Mouse (Mus musculus): ENCODE measurements around the gene Ndufab1. TPM values are rescaled to one million over a fixed set of nuclear protein-coding genes. Genes with fewer than 3 reads are reported as not detected.

Ndufab1 gene
- polyA plus RNA-seq, 1 experiment, result 96.8 TPM

DNA sequence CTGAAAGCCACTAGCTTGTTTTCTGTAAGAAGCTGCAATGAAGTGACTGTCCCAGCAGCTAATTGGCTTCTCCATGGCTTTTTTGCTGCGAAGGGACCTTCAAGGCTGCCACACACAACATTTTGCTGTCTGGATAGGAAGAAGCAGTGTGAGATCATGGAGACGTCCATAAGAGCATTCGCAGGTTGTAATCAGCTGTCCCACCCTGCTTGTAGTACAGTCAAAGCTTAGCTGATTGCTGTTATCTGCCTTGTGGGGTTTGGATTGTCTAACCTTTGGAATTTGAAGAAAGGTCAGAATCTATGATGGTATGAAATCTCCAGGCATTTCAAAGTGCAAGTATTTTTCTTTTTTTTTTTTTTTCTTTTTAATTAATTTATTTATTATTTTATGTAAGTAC lies 27.3 kb downstream of the Ndufab1 start:
- H3K27ac ChIP-seq (ENCODE audit: insufficient read depth, low read depth, low read length), result no peak overlapping the region
- H3K4me1 ChIP-seq (ENCODE audit: control insufficient read depth, insufficient read depth, low read length), result peaks cover 20% of the 10 kb centered on the region
- no peak overlapping the region for H3K4me3 ChIP-seq (ENCODE audit: insufficient read depth, low read length)
- TF ChIP-seq POLR2A (IDR thresholded peaks at IDR 0.05; ENCODE audit: borderline replicate concordance, low read depth, low read length) (no peak), CTCF (IDR thresholded peaks at IDR 0.05; ENCODE audit: low read depth, low read length) (no peak)

- peak overlapping the region; percentile 80 for H3K27ac ChIP-seq (ENCODE audit: insufficient read depth, low read depth, low read length)
- H3K4me3 ChIP-seq (ENCODE audit: insufficient read depth, low read length), result peak overlapping the region; percentile 99
- TF ChIP-seq POLR2A (IDR thresholded peaks at IDR 0.05; ENCODE audit: borderline replicate concordance, low read depth, low read length) (no peak), CTCF (IDR thresholded peaks at IDR 0.05; ENCODE audit: low read depth, low read length) (no peak)
- peaks cover 40% of the 10 kb centered on the region for H3K4me1 ChIP-seq (ENCODE audit: control insufficient read depth, insufficient read depth, low read length)
These were observed 33.9 kb downstream of the Ndufab1 start for GRCm38 (mm10) chr7:122067517-122068381.

- H3K4me1 ChIP-seq (ENCODE audit: control insufficient read depth, insufficient read depth, low read length), result peaks cover 40% of the 10 kb centered on the region
- H3K27ac ChIP-seq (ENCODE audit: insufficient read depth, low read depth, low read length), result peak within 1 kb of the TSS; percentile 80
- peak within 1 kb of the TSS; percentile 99 for H3K4me3 ChIP-seq (ENCODE audit: insufficient read depth, low read length)
- TF ChIP-seq CTCF (IDR thresholded peaks at IDR 0.05; ENCODE audit: low read depth, low read length) (no peak), POLR2A (IDR thresholded peaks at IDR 0.05; ENCODE audit: borderline replicate concordance, low read depth, low read length) (no peak)
These were observed 34.7 kb downstream of the Ndufab1 start, which contains the start of the genes Ubfd1 and Ears2 for GRCm38 (mm10) chr7:122066945-122067516. Gene Ubfd1, plus strand, starts transcription at chr7:122067175. Gene Ears2, minus strand, starts transcription at chr7:122067263.

DNA sequence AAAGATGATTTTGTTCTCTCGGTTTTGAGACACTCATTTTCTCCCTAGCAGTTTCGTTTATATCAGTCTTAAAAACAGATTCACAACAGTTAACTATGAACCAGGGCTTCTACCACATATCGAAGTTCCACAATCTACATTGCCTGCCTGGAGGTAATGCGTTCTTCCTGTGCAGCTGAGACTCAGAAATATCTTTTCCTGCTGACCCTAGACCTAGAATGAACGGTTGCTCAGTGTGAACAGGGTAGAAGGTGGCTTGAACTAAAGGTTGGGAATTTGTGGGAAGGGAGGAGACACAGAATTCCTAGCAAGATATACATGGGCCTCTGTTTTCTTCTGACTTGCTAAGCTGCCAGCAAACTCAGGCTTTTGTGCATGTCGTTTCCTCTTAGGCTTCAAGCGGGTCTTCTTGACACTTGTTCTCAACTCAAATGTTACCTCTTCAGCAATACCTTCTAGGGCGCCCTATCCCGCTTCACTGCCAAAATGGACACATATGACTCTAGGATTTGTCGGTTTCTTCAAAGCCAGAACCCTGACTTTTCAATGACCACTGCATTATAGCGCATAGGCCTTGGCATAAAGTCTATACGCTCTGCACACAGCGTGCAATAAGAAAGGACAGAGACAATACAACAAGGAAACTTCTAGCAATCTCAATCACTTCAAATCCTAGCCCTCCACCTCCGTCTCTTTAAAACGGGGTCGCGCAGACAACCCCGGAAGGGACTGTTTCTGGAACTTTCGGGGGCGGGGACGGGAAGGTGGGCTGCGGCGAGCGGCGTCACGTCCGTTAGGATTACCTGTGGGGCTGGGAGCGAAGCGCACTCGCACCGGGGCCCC lies 35.4 kb downstream of the Ndufab1 start:
- Histone ChIP-seq H3K4me1 (ENCODE audit: control insufficient read depth, insufficient read depth, low read length) (peaks cover 36% of the 10 kb centered on the region), H3K4me3 (ENCODE audit: insufficient read depth, low read length) (peak overlapping the region; percentile 99), H3K27ac (ENCODE audit: insufficient read depth, low read depth, low read length) (peak overlapping the region; percentile 80)
- TF ChIP-seq POLR2A (IDR thresholded peaks at IDR 0.05; ENCODE audit: borderline replicate concordance, low read depth, low read length) (no peak), CTCF (IDR thresholded peaks at IDR 0.05; ENCODE audit: low read depth, low read length) (no peak)

- peak overlapping the region; percentile 11 for H3K27ac ChIP-seq (ENCODE audit: insufficient read depth, low read depth, low read length)
- peaks cover 31% of the 10 kb centered on the region for H3K4me1 ChIP-seq (ENCODE audit: control insufficient read depth, insufficient read depth, low read length)
- no peak for TF ChIP-seq POLR2A (IDR thresholded peaks at IDR 0.05; ENCODE audit: borderline replicate concordance, low read depth, low read length)
- TF ChIP-seq CTCF (IDR thresholded peaks at IDR 0.05; ENCODE audit: low read depth, low read length), result no peak
- peak overlapping the region; percentile 4; the same call in 1 of the 2 replicates for H3K4me3 ChIP-seq (ENCODE audit: insufficient read depth, low read length)
These were observed 36.0 kb downstream of the Ndufab1 start for GRCm38 (mm10) chr7:122065656-122066055.

GRCm38 (mm10) chr7:122056633-122057032 lies 45.1 kb downstream of the Ndufab1 start:
- TF ChIP-seq POLR2A (IDR thresholded peaks at IDR 0.05; ENCODE audit: borderline replicate concordance, low read depth, low read length), result no peak
- TF ChIP-seq CTCF (IDR thresholded peaks at IDR 0.05; ENCODE audit: low read depth, low read length), result no peak
- H3K27ac ChIP-seq (ENCODE audit: insufficient read depth, low read depth, low read length), result no peak overlapping the region
- H3K4me3 ChIP-seq (ENCODE audit: insufficient read depth, low read length), result no peak overlapping the region
- H3K4me1 ChIP-seq (ENCODE audit: control insufficient read depth, insufficient read depth, low read length), result no peaks in the 10 kb centered on the region

GRCm38 (mm10) chr7:122050834-122051233 lies 50.9 kb downstream of the Ndufab1 start:
- Histone ChIP-seq H3K4me1 (ENCODE audit: control insufficient read depth, insufficient read depth, low read length) (peaks cover 9% of the 10 kb centered on the region), H3K4me3 (ENCODE audit: insufficient read depth, low read length) (no peak overlapping the region), H3K27ac (ENCODE audit: insufficient read depth, low read depth, low read length) (no peak overlapping the region)
- TF ChIP-seq CTCF (IDR thresholded peaks at IDR 0.05; ENCODE audit: low read depth, low read length), result no peak
- no peak for TF ChIP-seq POLR2A (IDR thresholded peaks at IDR 0.05; ENCODE audit: borderline replicate concordance, low read depth, low read length)

- Histone ChIP-seq H3K27ac (ENCODE audit: insufficient read depth, low read depth, low read length) (no peak overlapping the region), H3K4me3 (ENCODE audit: insufficient read depth, low read length) (no peak overlapping the region), H3K4me1 (ENCODE audit: control insufficient read depth, insufficient read depth, low read length) (peaks cover 9% of the 10 kb centered on the region)
- no peak for TF ChIP-seq CTCF (IDR thresholded peaks at IDR 0.05; ENCODE audit: low read depth, low read length)
- no peak for TF ChIP-seq POLR2A (IDR thresholded peaks at IDR 0.05; ENCODE audit: borderline replicate concordance, low read depth, low read length)
These were observed 53.5 kb downstream of the Ndufab1 start for GRCm38 (mm10) chr7:122048191-122048590.

- Histone ChIP-seq H3K4me1 (ENCODE audit: control insufficient read depth, insufficient read depth, low read length) (peaks cover 9% of the 10 kb centered on the region), H3K27ac (ENCODE audit: insufficient read depth, low read depth, low read length) (no peak overlapping the region), H3K4me3 (ENCODE audit: insufficient read depth, low read length) (no peak overlapping the region)
- TF ChIP-seq CTCF (IDR thresholded peaks at IDR 0.05; ENCODE audit: low read depth, low read length) (no peak), POLR2A (IDR thresholded peaks at IDR 0.05; ENCODE audit: borderline replicate concordance, low read depth, low read length) (no peak)
These were observed 54.9 kb downstream of the Ndufab1 start for GRCm38 (mm10) chr7:122046813-122047212.
